Mouse (Mus musculus) MEL (cell line): ENCODE data around the gene Adsl.

Experiments
- CTCF ChIP-seq, 3 experiments: IDR thresholded peaks in 2 of 3; conservative IDR thresholded peaks in 1 of 3; 2 replicates each; pipeline ENCODE4 v1.5.1; 2011 to 2012; ENCODE audit warnings: low read length in 3 of 3, low read depth in 2 of 3, mild to moderate bottlenecking in 2 of 3, improper control_type of control experiment in 1 of 3, inconsistent platforms in 1 of 3, mixed read lengths in 1 of 3, moderate library complexity in 1 of 3; ENCODE audit not compliant: control insufficient read depth in 1 of 3, insufficient read depth in 1 of 3, poor library complexity in 1 of 3, severe bottlenecking in 1 of 3
- GATA1 ChIP-seq: IDR thresholded peaks from 2 replicates; pipeline ENCODE4 v1.6.1; 2011; ENCODE audit warnings: low read depth, low read length, improper control_type of control experiment
- MAZ ChIP-seq: IDR thresholded peaks from 2 replicates; pipeline ENCODE4 v1.6.1; 2012; ENCODE audit warnings: low read depth, mild to moderate bottlenecking, inconsistent platforms, low read length, improper control_type of control experiment
- POLR2A ChIP-seq, 2 experiments: IDR thresholded peaks; 2 replicates each; pipeline ENCODE4 v1.6.1; 2011 to 2012; ENCODE audit warnings: low read length in 2 of 2, mild to moderate bottlenecking in 2 of 2, control low read depth in 1 of 2, improper control_type of control experiment in 1 of 2, low read depth in 1 of 2, moderate library complexity in 1 of 2; ENCODE audit not compliant: control insufficient read depth in 1 of 2, insufficient read depth in 1 of 2, poor library complexity in 1 of 2
- RCOR1 ChIP-seq: IDR thresholded peaks from 2 replicates; pipeline ENCODE4 v1.6.1; 2012; ENCODE audit warnings: low read depth, mild to moderate bottlenecking, inconsistent platforms, low read length, improper control_type of control experiment
- USF1 ChIP-seq: IDR thresholded peaks from 2 replicates; pipeline ENCODE4 v1.6.1; 2014; ENCODE audit warnings: low read depth, mild to moderate bottlenecking, inconsistent platforms, low read length, improper control_type of control experiment, moderate library complexity

GRCm38 (mm10) chr15:80954861-80955260, 6.6 kb downstream of the Adsl start:
- TF ChIP-seq USF1 (no peak), RCOR1 (no peak), MAZ (no peak), POLR2A (IDR thresholded peaks at IDR 0.05; ENCODE audit: control insufficient read depth in 1 of 2, insufficient read depth in 1 of 2, low read depth in 1 of 2, low read length in 2 of 2, poor library complexity in 1 of 2) (no peak), CTCF (IDR thresholded peaks at IDR 0.05 in 2 of 3, conservative IDR thresholded peaks at IDR 0.05 in 1 of 3; ENCODE audit: control insufficient read depth in 1 of 3, insufficient read depth in 1 of 3, low read depth in 2 of 3, low read length in 3 of 3, poor library complexity in 1 of 3, severe bottlenecking in 1 of 3) (no peak), GATA1 (no peak)
